Mouse (Mus musculus): ENCODE data around the gene Degs1. TPM values are rescaled to one million over a fixed set of nuclear protein-coding genes. Genes with fewer than 3 reads are reported as not detected.

Gene Degs1
- polyA plus RNA-seq (2012; rRNA removed) = 77.2 and 88.7 TPM in 2 replicates

- Histone ChIP-seq H3K4me1 (ENCODE audit: control insufficient read depth, insufficient read depth, low read length) (peaks cover 7% of the 10 kb centered on the region; the same call in 1 of the 2 replicates), H3K4me3 (ENCODE audit: insufficient read depth, low read length) (peak within 1 kb of the TSS; percentile 90), H3K27ac (ENCODE audit: insufficient read depth, low read length) (peak within 1 kb of the TSS; percentile 42)
- TF ChIP-seq CTCF (IDR thresholded peaks at IDR 0.05; ENCODE audit: extremely low read depth, insufficient read depth, low read length) (no peak), POLR2A (IDR thresholded peaks at IDR 0.05; ENCODE audit: extremely low read depth, insufficient read depth, low read length) (peak; percentile 71)
Measured at GRCm38 (mm10) chr1:182282091-182283075, at the start of gene Degs1. Gene Degs1 (minus strand): TSS chr1:182282804.

- H3K4me3 ChIP-seq (ENCODE audit: insufficient read depth, low read length) = no peak overlapping the region
- no peaks in the 10 kb centered on the region for H3K4me1 ChIP-seq (ENCODE audit: control insufficient read depth, insufficient read depth, low read length)
- no peak overlapping the region for H3K27ac ChIP-seq (ENCODE audit: insufficient read depth, low read length)
- TF ChIP-seq POLR2A (IDR thresholded peaks at IDR 0.05; ENCODE audit: extremely low read depth, insufficient read depth, low read length) (no peak), CTCF (IDR thresholded peaks at IDR 0.05; ENCODE audit: extremely low read depth, insufficient read depth, low read length) (no peak)
Measured at GRCm38 (mm10) chr1:182325919-182326318, 43.3 kb upstream of the Degs1 start.

- Histone ChIP-seq H3K4me1 (ENCODE audit: control insufficient read depth, insufficient read depth, low read length) (no peaks in the 10 kb centered on the region), H3K4me3 (ENCODE audit: insufficient read depth, low read length) (no peak overlapping the region), H3K27ac (ENCODE audit: insufficient read depth, low read length) (no peak overlapping the region)
- TF ChIP-seq CTCF (IDR thresholded peaks at IDR 0.05; ENCODE audit: extremely low read depth, insufficient read depth, low read length) = no peak
- TF ChIP-seq POLR2A (IDR thresholded peaks at IDR 0.05; ENCODE audit: extremely low read depth, insufficient read depth, low read length) = no peak
Measured at GRCm38 (mm10) chr1:182324552-182324951, 41.9 kb upstream of the Degs1 start.

GRCm38 (mm10) chr1:182323139-182323538, 40.5 kb upstream of the Degs1 start:
- Histone ChIP-seq H3K4me3 (ENCODE audit: insufficient read depth, low read length) (no peak overlapping the region), H3K27ac (ENCODE audit: insufficient read depth, low read length) (no peak overlapping the region), H3K4me1 (ENCODE audit: control insufficient read depth, insufficient read depth, low read length) (no peaks in the 10 kb centered on the region)
- TF ChIP-seq POLR2A (IDR thresholded peaks at IDR 0.05; ENCODE audit: extremely low read depth, insufficient read depth, low read length) (no peak), CTCF (IDR thresholded peaks at IDR 0.05; ENCODE audit: extremely low read depth, insufficient read depth, low read length) (no peak)

GRCm38 (mm10) chr1:182314201-182314600, 31.6 kb upstream of the Degs1 start:
- Histone ChIP-seq H3K4me3 (ENCODE audit: insufficient read depth, low read length) (no peak overlapping the region), H3K27ac (ENCODE audit: insufficient read depth, low read length) (no peak overlapping the region), H3K4me1 (ENCODE audit: control insufficient read depth, insufficient read depth, low read length) (no peaks in the 10 kb centered on the region)
- no peak for TF ChIP-seq POLR2A (IDR thresholded peaks at IDR 0.05; ENCODE audit: extremely low read depth, insufficient read depth, low read length)
- TF ChIP-seq CTCF (IDR thresholded peaks at IDR 0.05; ENCODE audit: extremely low read depth, insufficient read depth, low read length) = no peak

GRCm38 (mm10) chr1:182313181-182313580, 30.6 kb upstream of the Degs1 start:
- no peak overlapping the region for H3K27ac ChIP-seq (ENCODE audit: insufficient read depth, low read length)
- H3K4me1 ChIP-seq (ENCODE audit: control insufficient read depth, insufficient read depth, low read length) = no peaks in the 10 kb centered on the region
- H3K4me3 ChIP-seq (ENCODE audit: insufficient read depth, low read length) = no peak overlapping the region
- TF ChIP-seq POLR2A (IDR thresholded peaks at IDR 0.05; ENCODE audit: extremely low read depth, insufficient read depth, low read length) = no peak
- no peak for TF ChIP-seq CTCF (IDR thresholded peaks at IDR 0.05; ENCODE audit: extremely low read depth, insufficient read depth, low read length)

- no peak overlapping the region for H3K27ac ChIP-seq (ENCODE audit: insufficient read depth, low read length)
- H3K4me1 ChIP-seq (ENCODE audit: control insufficient read depth, insufficient read depth, low read length) = no peaks in the 10 kb centered on the region
- H3K4me3 ChIP-seq (ENCODE audit: insufficient read depth, low read length) = no peak overlapping the region
- TF ChIP-seq CTCF (IDR thresholded peaks at IDR 0.05; ENCODE audit: extremely low read depth, insufficient read depth, low read length) (peak; percentile 19; the same call in 1 of the 2 replicates), POLR2A (IDR thresholded peaks at IDR 0.05; ENCODE audit: extremely low read depth, insufficient read depth, low read length) (no peak)
Measured at GRCm38 (mm10) chr1:182311376-182311775, 28.8 kb upstream of the Degs1 start.

GRCm38 (mm10) chr1:182310316-182310715, 27.7 kb upstream of the Degs1 start:
- no peak overlapping the region for H3K4me3 ChIP-seq (ENCODE audit: insufficient read depth, low read length)
- no peak for TF ChIP-seq POLR2A (IDR thresholded peaks at IDR 0.05; ENCODE audit: extremely low read depth, insufficient read depth, low read length)
- TF ChIP-seq CTCF (IDR thresholded peaks at IDR 0.05; ENCODE audit: extremely low read depth, insufficient read depth, low read length) = no peak
- H3K27ac ChIP-seq (ENCODE audit: insufficient read depth, low read length) = no peak overlapping the region
- no peaks in the 10 kb centered on the region for H3K4me1 ChIP-seq (ENCODE audit: control insufficient read depth, insufficient read depth, low read length)

- H3K4me3 ChIP-seq (ENCODE audit: insufficient read depth, low read length) = no peak overlapping the region
- TF ChIP-seq POLR2A (IDR thresholded peaks at IDR 0.05; ENCODE audit: extremely low read depth, insufficient read depth, low read length) (no peak), CTCF (IDR thresholded peaks at IDR 0.05; ENCODE audit: extremely low read depth, insufficient read depth, low read length) (no peak)
- no peaks in the 10 kb centered on the region for H3K4me1 ChIP-seq (ENCODE audit: control insufficient read depth, insufficient read depth, low read length)
- no peak overlapping the region for H3K27ac ChIP-seq (ENCODE audit: insufficient read depth, low read length)
Measured at GRCm38 (mm10) chr1:182309403-182309802, 26.8 kb upstream of the Degs1 start.

- Histone ChIP-seq H3K27ac (ENCODE audit: insufficient read depth, low read length) (no peak overlapping the region), H3K4me3 (ENCODE audit: insufficient read depth, low read length) (no peak overlapping the region), H3K4me1 (ENCODE audit: control insufficient read depth, insufficient read depth, low read length) (no peaks in the 10 kb centered on the region)
- no peak for TF ChIP-seq POLR2A (IDR thresholded peaks at IDR 0.05; ENCODE audit: extremely low read depth, insufficient read depth, low read length)
- no peak for TF ChIP-seq CTCF (IDR thresholded peaks at IDR 0.05; ENCODE audit: extremely low read depth, insufficient read depth, low read length)
Measured at GRCm38 (mm10) chr1:182302916-182303315, 20.3 kb upstream of the Degs1 start.

Measured in cortical plate, adult 2 months (tissue).